Mouse (Mus musculus): Measurements from ENCODE around the gene Plbd1. TPM values are rescaled to one million over a fixed set of nuclear protein-coding genes. Genes with fewer than 3 reads are reported as not detected.

The Plbd1 gene
- polyA plus RNA-seq, 1 experiment from 2014 or later, result 0.46 TPM

- no peak for ATAC-seq
- Histone ChIP-seq H3K9me3 (ENCODE audit: control insufficient read depth, low read length) (no peaks in the 10 kb centered on the region), H3K27me3 (replicated peaks; ENCODE audit: control insufficient read depth, insufficient read depth, low read length) (no peaks in the 10 kb centered on the region), H3K4me1 (replicated peaks; ENCODE audit: control insufficient read depth, insufficient read depth, low read length) (no peaks in the 10 kb centered on the region), H3K27ac (ENCODE audit: low read length) (no peak overlapping the region), H3K36me3 (ENCODE audit: control insufficient read depth, insufficient read depth) (no peaks in the 10 kb centered on the region), H3K4me3 (replicated peaks; ENCODE audit: low read length) (no peak overlapping the region), H3K9ac (replicated peaks; ENCODE audit: low read depth, low read length) (no peak overlapping the region), H3K4me2 (ENCODE audit: low read length) (no peak overlapping the region)
- 82% methylated on average over 6 of the region's 6 CpGs for WGBS
Measured at GRCm38 (mm10) chr6:136633719-136634118, 28.0 kb downstream of the Plbd1 start.

GRCm38 (mm10) chr6:136633154-136633553 lies 28.6 kb downstream of the Plbd1 start:
- Histone ChIP-seq H3K27ac (ENCODE audit: low read length) (no peak overlapping the region), H3K4me3 (replicated peaks; ENCODE audit: low read length) (no peak overlapping the region), H3K27me3 (replicated peaks; ENCODE audit: control insufficient read depth, insufficient read depth, low read length) (no peaks in the 10 kb centered on the region), H3K9me3 (ENCODE audit: control insufficient read depth, low read length) (no peaks in the 10 kb centered on the region), H3K4me1 (replicated peaks; ENCODE audit: control insufficient read depth, insufficient read depth, low read length) (no peaks in the 10 kb centered on the region), H3K9ac (replicated peaks; ENCODE audit: low read depth, low read length) (no peak overlapping the region), H3K4me2 (ENCODE audit: low read length) (no peak overlapping the region), H3K36me3 (ENCODE audit: control insufficient read depth, insufficient read depth) (no peaks in the 10 kb centered on the region)
- WGBS, result 93% methylated on average over 3 of the region's 3 CpGs
- no peak for ATAC-seq

- Histone ChIP-seq H3K27me3 (replicated peaks; ENCODE audit: control insufficient read depth, insufficient read depth, low read length) (no peaks in the 10 kb centered on the region), H3K4me2 (ENCODE audit: low read length) (no peak overlapping the region), H3K4me3 (replicated peaks; ENCODE audit: low read length) (no peak overlapping the region), H3K36me3 (ENCODE audit: control insufficient read depth, insufficient read depth) (no peaks in the 10 kb centered on the region), H3K4me1 (replicated peaks; ENCODE audit: control insufficient read depth, insufficient read depth, low read length) (no peaks in the 10 kb centered on the region), H3K27ac (ENCODE audit: low read length) (no peak overlapping the region), H3K9ac (replicated peaks; ENCODE audit: low read depth, low read length) (no peak overlapping the region), H3K9me3 (ENCODE audit: control insufficient read depth, low read length) (no peaks in the 10 kb centered on the region)
- 85% methylated on average over 13 of the region's 13 CpGs for WGBS
- no peak for ATAC-seq
Measured at GRCm38 (mm10) chr6:136631945-136632534, 29.7 kb downstream of the Plbd1 start.

- Histone ChIP-seq H3K27me3 (replicated peaks; ENCODE audit: control insufficient read depth, insufficient read depth, low read length) (no peaks in the 10 kb centered on the region), H3K4me1 (replicated peaks; ENCODE audit: control insufficient read depth, insufficient read depth, low read length) (no peaks in the 10 kb centered on the region), H3K4me2 (ENCODE audit: low read length) (no peak overlapping the region), H3K9me3 (ENCODE audit: control insufficient read depth, low read length) (no peaks in the 10 kb centered on the region), H3K9ac (replicated peaks; ENCODE audit: low read depth, low read length) (no peak overlapping the region), H3K27ac (ENCODE audit: low read length) (no peak overlapping the region), H3K4me3 (replicated peaks; ENCODE audit: low read length) (no peak overlapping the region), H3K36me3 (ENCODE audit: control insufficient read depth, insufficient read depth) (no peaks in the 10 kb centered on the region)
- WGBS, result 90% methylated on average over 8 of the region's 8 CpGs
- ATAC-seq, result no peak
Measured at GRCm38 (mm10) chr6:136631519-136631918, 30.2 kb downstream of the Plbd1 start.

DNA sequence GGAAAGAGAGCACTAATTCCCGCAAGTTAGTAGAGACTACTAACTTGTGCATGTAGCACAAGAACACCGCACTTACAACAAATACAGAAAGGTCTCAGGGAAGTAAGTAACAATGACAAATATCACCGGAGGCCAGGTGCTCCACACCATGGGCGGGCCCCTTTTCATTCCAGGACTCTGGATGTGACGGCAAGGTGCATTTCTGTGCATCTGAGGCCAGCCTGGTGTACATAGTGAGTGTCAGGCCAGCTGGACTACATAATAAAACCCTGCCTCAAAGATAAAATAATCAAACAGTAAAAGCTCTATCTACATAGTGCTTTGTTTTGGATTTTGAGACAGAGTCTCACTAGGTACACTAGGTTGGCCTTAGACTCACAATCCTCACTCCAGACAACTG lies 32.1 kb downstream of the Plbd1 start:
- Histone ChIP-seq H3K9me3 (ENCODE audit: control insufficient read depth, low read length) (no peaks in the 10 kb centered on the region), H3K9ac (replicated peaks; ENCODE audit: low read depth, low read length) (no peak overlapping the region), H3K27ac (ENCODE audit: low read length) (no peak overlapping the region), H3K4me2 (ENCODE audit: low read length) (no peak overlapping the region), H3K27me3 (replicated peaks; ENCODE audit: control insufficient read depth, insufficient read depth, low read length) (no peaks in the 10 kb centered on the region), H3K36me3 (ENCODE audit: control insufficient read depth, insufficient read depth) (no peaks in the 10 kb centered on the region), H3K4me3 (replicated peaks; ENCODE audit: low read length) (no peak overlapping the region), H3K4me1 (replicated peaks; ENCODE audit: control insufficient read depth, insufficient read depth, low read length) (no peaks in the 10 kb centered on the region)
- WGBS, result 89% methylated on average over 5 of the region's 5 CpGs
- ATAC-seq, result no peak

DNA sequence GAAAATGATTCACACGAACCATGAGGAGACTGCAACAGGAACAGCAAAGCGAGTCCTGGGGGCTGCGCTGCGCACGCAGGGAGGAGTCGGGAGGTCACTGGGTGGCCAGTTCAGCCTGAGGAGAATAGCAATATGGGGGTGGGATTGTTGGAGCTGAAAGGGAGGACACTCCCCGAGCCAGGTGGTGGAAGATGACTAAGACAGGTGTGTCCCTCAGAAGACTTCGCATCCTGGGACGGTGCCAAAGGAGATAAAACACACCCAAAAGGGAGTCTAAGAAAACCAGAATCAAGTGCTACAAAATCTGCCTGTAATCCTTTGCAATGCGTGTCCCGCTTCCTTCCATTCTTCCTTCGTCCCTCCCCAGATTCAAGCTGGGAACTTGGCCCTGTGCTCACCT lies 36.3 kb downstream of the Plbd1 start:
- H3K9me3 ChIP-seq (ENCODE audit: control insufficient read depth, low read length), result no peaks in the 10 kb centered on the region
- H3K36me3 ChIP-seq (ENCODE audit: control insufficient read depth, insufficient read depth), result no peaks in the 10 kb centered on the region
- H3K27me3 ChIP-seq (replicated peaks; ENCODE audit: control insufficient read depth, insufficient read depth, low read length), result no peaks in the 10 kb centered on the region
- no peak for ATAC-seq
- WGBS, result 90% methylated on average over 12 of the region's 12 CpGs
- no peak overlapping the region for H3K9ac ChIP-seq (replicated peaks; ENCODE audit: low read depth, low read length)
- H3K4me2 ChIP-seq (ENCODE audit: low read length), result no peak overlapping the region
- H3K4me1 ChIP-seq (replicated peaks; ENCODE audit: control insufficient read depth, insufficient read depth, low read length), result no peaks in the 10 kb centered on the region
- no peak overlapping the region for H3K27ac ChIP-seq (ENCODE audit: low read length)
- no peak overlapping the region for H3K4me3 ChIP-seq (replicated peaks; ENCODE audit: low read length)

- Histone ChIP-seq H3K4me1 (replicated peaks; ENCODE audit: control insufficient read depth, insufficient read depth, low read length) (no peaks in the 10 kb centered on the region), H3K27ac (ENCODE audit: low read length) (no peak overlapping the region), H3K4me2 (ENCODE audit: low read length) (no peak overlapping the region), H3K27me3 (replicated peaks; ENCODE audit: control insufficient read depth, insufficient read depth, low read length) (no peaks in the 10 kb centered on the region), H3K9ac (replicated peaks; ENCODE audit: low read depth, low read length) (no peak overlapping the region), H3K9me3 (ENCODE audit: control insufficient read depth, low read length) (no peaks in the 10 kb centered on the region), H3K36me3 (ENCODE audit: control insufficient read depth, insufficient read depth) (no peaks in the 10 kb centered on the region), H3K4me3 (replicated peaks; ENCODE audit: low read length) (no peak overlapping the region)
- WGBS, result 49% methylated on average over 17 of the region's 17 CpGs
- ATAC-seq, result peak; percentile 47; the same call in 1 of the 2 replicates
Measured at GRCm38 (mm10) chr6:136620361-136621139, 41.2 kb downstream of the Plbd1 start.

GRCm38 (mm10) chr6:136614156-136614555 lies 47.6 kb downstream of the Plbd1 start:
- Histone ChIP-seq H3K9me3 (ENCODE audit: control insufficient read depth, low read length) (no peaks in the 10 kb centered on the region), H3K4me3 (replicated peaks; ENCODE audit: low read length) (no peak overlapping the region), H3K4me2 (ENCODE audit: low read length) (no peak overlapping the region), H3K36me3 (ENCODE audit: control insufficient read depth, insufficient read depth) (peaks cover 8% of the 10 kb centered on the region), H3K27ac (ENCODE audit: low read length) (no peak overlapping the region), H3K9ac (replicated peaks; ENCODE audit: low read depth, low read length) (no peak overlapping the region), H3K4me1 (replicated peaks; ENCODE audit: control insufficient read depth, insufficient read depth, low read length) (no peaks in the 10 kb centered on the region), H3K27me3 (replicated peaks; ENCODE audit: control insufficient read depth, insufficient read depth, low read length) (no peaks in the 10 kb centered on the region)
- ATAC-seq, result no peak
- 86% methylated on average over 3 of the region's 3 CpGs for WGBS

DNA sequence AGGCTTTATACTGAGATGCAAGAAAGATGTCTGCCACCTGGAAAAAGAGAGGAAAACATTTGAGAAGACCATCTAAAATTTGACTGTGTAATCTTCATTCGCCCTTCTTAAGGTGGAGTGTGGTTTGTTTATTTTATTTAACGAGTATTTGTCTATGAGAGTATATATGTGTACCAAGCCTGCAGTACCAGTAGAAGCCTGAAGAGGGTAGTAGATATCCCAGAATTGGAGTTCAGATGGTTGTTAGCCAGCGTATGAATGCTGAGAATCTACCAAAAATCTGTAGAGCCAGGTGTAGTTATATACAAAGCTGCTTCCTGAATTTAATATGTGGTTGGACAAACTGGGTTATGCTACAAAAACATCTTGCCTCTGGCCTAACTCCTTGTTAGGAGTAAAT lies 49.4 kb downstream of the Plbd1 start:
- ATAC-seq, result no peak
- no peaks in the 10 kb centered on the region for H3K27me3 ChIP-seq (replicated peaks; ENCODE audit: control insufficient read depth, insufficient read depth, low read length)
- no peak overlapping the region for H3K4me2 ChIP-seq (ENCODE audit: low read length)
- H3K27ac ChIP-seq (ENCODE audit: low read length), result no peak overlapping the region
- no peaks in the 10 kb centered on the region for H3K9me3 ChIP-seq (ENCODE audit: control insufficient read depth, low read length)
- H3K9ac ChIP-seq (replicated peaks; ENCODE audit: low read depth, low read length), result no peak overlapping the region
- H3K4me3 ChIP-seq (replicated peaks; ENCODE audit: low read length), result no peak overlapping the region
- H3K4me1 ChIP-seq (replicated peaks; ENCODE audit: control insufficient read depth, insufficient read depth, low read length), result no peaks in the 10 kb centered on the region
- 97% methylated on average over 3 of the region's 3 CpGs for WGBS
- H3K36me3 ChIP-seq (ENCODE audit: control insufficient read depth, insufficient read depth), result peaks cover 19% of the 10 kb centered on the region
